Mouse (Mus musculus) neural tube, embryonic 14.5 days (tissue): ENCODE data around the gene Hnrnph1. TPM values are rescaled to one million over a fixed set of nuclear protein-coding genes. Genes with fewer than 3 reads are reported as not detected.

Experiments used
- ATAC-seq: fragments of 200-750 bp; cut with Nextera tagmentation; 2 replicates; pipeline ENCODE4 v1.8.0; 2017; ENCODE audit warnings: low read depth, mild to moderate bottlenecking, moderate TSS enrichment, moderate library complexity
- H3K27ac ChIP-seq: fragments of 300-500 bp; sonication (generic); 2 replicates; pipeline ENCODE4 v1.5.1; 2014; ENCODE audit warnings: low read depth, mild to moderate bottlenecking, control low read depth, low read length, moderate library complexity, mixed read lengths
- H3K27me3 ChIP-seq: fragments of 300-500 bp; sonication (generic); 2 replicates; pipeline ENCODE4 v1.6.1; 2014; ENCODE audit warnings: low read length; ENCODE audit not compliant: control insufficient read depth, insufficient read depth
- H3K36me3 ChIP-seq: fragments of 300-500 bp; sonication (generic); 2 replicates; pipeline ENCODE4 v1.6.1; 2014; ENCODE audit warnings: low read length, mixed read lengths; ENCODE audit not compliant: control insufficient read depth, insufficient read depth
- H3K4me1 ChIP-seq: fragments of 300-500 bp; sonication (generic); 2 replicates; pipeline ENCODE4 v1.6.1; 2014; ENCODE audit warnings: low read length; ENCODE audit not compliant: control insufficient read depth, insufficient read depth
- H3K4me2 ChIP-seq: fragments of 300-500 bp; sonication (generic); 2 replicates; pipeline ENCODE4 v1.6.1; 2014; ENCODE audit warnings: mild to moderate bottlenecking, low read depth, low read length, control low read depth
- H3K4me3 ChIP-seq: fragments of 300-500 bp; sonication (generic); 2 replicates; pipeline ENCODE4 v1.5.1; 2014; ENCODE audit warnings: low read depth, low read length, control low read depth, mixed read lengths
- H3K9ac ChIP-seq: fragments of 300-500 bp; sonication (generic); replicated peaks from 2 replicates; pipeline ENCODE4 v1.6.1; 2014; ENCODE audit warnings: low read depth, mild to moderate bottlenecking, control low read depth, low read length, mixed read lengths
- H3K9me3 ChIP-seq: fragments of 300-500 bp; sonication (generic); 2 replicates; pipeline ENCODE4 v1.6.1; 2016; ENCODE audit warnings: low read length; ENCODE audit not compliant: control insufficient read depth
- WGBS: fragments of 180-500 bp; shearing (Covaris S2); extraction: QIAGEN DNeasy Blood & Tissue Kit; methylation state at CpG from one replicate; pipeline ENCODE4 v1.1.7; 2014; 5-methylcytosine and 5-hydroxymethylcytosine counted together
- polyA plus RNA-seq: library from polyadenylated mRNA; unstranded; fragments of >200 nt; fragmentation: Nextera tagmentation; extraction: Ambion mirVana; gene quantifications from 2 replicates; pipeline ENCODE4 v1.2.1, GENCODE M21; 2014

Gene Hnrnph1
- 441 and 486 TPM in 2 replicates for polyA plus RNA-seq

- peak within 1 kb of the TSS; percentile 75 for H3K4me2 ChIP-seq
- H3K4me1 ChIP-seq: peaks cover 24% of the 10 kb centered on the region
- ATAC-seq: peak; percentile 89
- no peaks in the 10 kb centered on the region for H3K27me3 ChIP-seq
- peaks cover 8% of the 10 kb centered on the region; the same call in 1 of the 2 replicates for H3K36me3 ChIP-seq
- no peaks in the 10 kb centered on the region for H3K9me3 ChIP-seq
- peak within 1 kb of the TSS; percentile 99 for H3K27ac ChIP-seq
- peak within 1 kb of the TSS; percentile 95 for H3K4me3 ChIP-seq
- under 1% methylated on average over 76 of the region's 76 CpGs for whole genome bisulfite sequencing
- H3K9ac ChIP-seq: peak within 1 kb of the TSS; percentile 98
These were observed at the start of gene Hnrnph1 for GRCm38 (mm10) chr11:50376911-50377891. Gene Hnrnph1, plus strand, starts transcription at chr11:50376990.

- H3K4me2 ChIP-seq: no peak overlapping the region
- no peak overlapping the region for H3K27ac ChIP-seq
- WGBS: 94% methylated on average over 3 of the region's 3 CpGs
- no peak for ATAC-seq
- peaks cover 25% of the 10 kb centered on the region for H3K4me1 ChIP-seq
- no peaks in the 10 kb centered on the region for H3K36me3 ChIP-seq
- no peaks in the 10 kb centered on the region for H3K9me3 ChIP-seq
- no peaks in the 10 kb centered on the region for H3K27me3 ChIP-seq
- no peak overlapping the region for H3K4me3 ChIP-seq
- no peak overlapping the region for H3K9ac ChIP-seq
These were observed 48.6 kb upstream of the Hnrnph1 start for GRCm38 (mm10) chr11:50328075-50328625.

GRCm38 (mm10) chr11:50329378-50329777, 47.4 kb upstream of the Hnrnph1 start:
- Histone ChIP-seq H3K4me1 (peaks cover 13% of the 10 kb centered on the region; the same call in 1 of the 2 replicates), H3K4me3 (no peak overlapping the region), H3K27ac (no peak overlapping the region), H3K9ac (no peak overlapping the region), H3K27me3 (no peaks in the 10 kb centered on the region), H3K36me3 (no peaks in the 10 kb centered on the region), H3K9me3 (no peaks in the 10 kb centered on the region), H3K4me2 (no peak overlapping the region)
- 96% methylated on average over 1 of the region's 1 CpGs for WGBS
- ATAC-seq: no peak

- H3K36me3 ChIP-seq: no peaks in the 10 kb centered on the region
- H3K4me1 ChIP-seq: no peaks in the 10 kb centered on the region
- no peak overlapping the region for H3K4me3 ChIP-seq
- no peak overlapping the region for H3K27ac ChIP-seq
- H3K27me3 ChIP-seq: no peaks in the 10 kb centered on the region
- no peak for ATAC-seq
- H3K4me2 ChIP-seq: no peak overlapping the region
- H3K9me3 ChIP-seq: no peaks in the 10 kb centered on the region
- 95% methylated on average over 3 of the region's 3 CpGs for WGBS
- no peak overlapping the region for H3K9ac ChIP-seq
These were observed 43.6 kb upstream of the Hnrnph1 start for GRCm38 (mm10) chr11:50333181-50333580.

GRCm38 (mm10) chr11:50336126-50336525, 40.7 kb upstream of the Hnrnph1 start:
- WGBS: 55% methylated on average over 1 of the region's 1 CpGs
- Histone ChIP-seq H3K4me2 (no peak overlapping the region), H3K9me3 (no peaks in the 10 kb centered on the region), H3K4me1 (no peaks in the 10 kb centered on the region), H3K27ac (no peak overlapping the region), H3K9ac (no peak overlapping the region), H3K27me3 (no peaks in the 10 kb centered on the region), H3K36me3 (no peaks in the 10 kb centered on the region), H3K4me3 (no peak overlapping the region)
- ATAC-seq: no peak

- no peak overlapping the region for H3K4me2 ChIP-seq
- H3K27ac ChIP-seq: no peak overlapping the region
- no peak overlapping the region for H3K4me3 ChIP-seq
- no peaks in the 10 kb centered on the region for H3K36me3 ChIP-seq
- ATAC-seq: no peak
- H3K9me3 ChIP-seq: no peaks in the 10 kb centered on the region
- WGBS: 79% methylated on average over 4 of the region's 4 CpGs
- H3K4me1 ChIP-seq: no peaks in the 10 kb centered on the region
- no peak overlapping the region for H3K9ac ChIP-seq
- H3K27me3 ChIP-seq: no peaks in the 10 kb centered on the region
These were observed 39.9 kb upstream of the Hnrnph1 start for GRCm38 (mm10) chr11:50336891-50337290.

GRCm38 (mm10) chr11:50345486-50345885, 31.3 kb upstream of the Hnrnph1 start:
- Histone ChIP-seq H3K4me3 (no peak overlapping the region), H3K9me3 (no peaks in the 10 kb centered on the region), H3K4me2 (no peak overlapping the region), H3K27me3 (no peaks in the 10 kb centered on the region), H3K36me3 (no peaks in the 10 kb centered on the region), H3K27ac (no peak overlapping the region), H3K9ac (no peak overlapping the region), H3K4me1 (no peaks in the 10 kb centered on the region)
- 87% methylated on average over 4 of the region's 4 CpGs for WGBS
- no peak for ATAC-seq

GRCm38 (mm10) chr11:50346256-50347032, 30.3 kb upstream of the Hnrnph1 start:
- 88% methylated on average over 9 of the region's 9 CpGs for WGBS
- no peak overlapping the region for H3K9ac ChIP-seq
- H3K4me2 ChIP-seq: no peak overlapping the region
- H3K36me3 ChIP-seq: no peaks in the 10 kb centered on the region
- no peaks in the 10 kb centered on the region for H3K27me3 ChIP-seq
- H3K4me3 ChIP-seq: no peak overlapping the region
- H3K4me1 ChIP-seq: no peaks in the 10 kb centered on the region
- no peaks in the 10 kb centered on the region for H3K9me3 ChIP-seq
- ATAC-seq: no peak
- H3K27ac ChIP-seq: no peak overlapping the region
